Mouse (Mus musculus) hindbrain, postnatal 0 days (tissue): ENCODE measurements at regions not wholly inside any gene's neighbourhood (a gene's known extent, or its start where the extent isn't known, plus 50 kb on each side); places are given as distances from the start of the nearest gene placed in this dataset.

Experiments used
- ATAC-seq: fragments of 200-750 bp; cut with Nextera tagmentation; 2 replicates; pipeline ENCODE4 v1.8.0; 2017; ENCODE audit warnings: mild to moderate bottlenecking, moderate TSS enrichment, moderate library complexity
- DNase-seq: peaks from one replicate; pipeline ENCODE4 v3.0.0-alpha.2; 2015; ENCODE audit warnings: low spot score
- H3K27ac ChIP-seq: fragments of 300-500 bp; sonication (generic); 2 replicates; pipeline ENCODE4 v1.5.1; 2014; ENCODE audit warnings: mild to moderate bottlenecking
- H3K27me3 ChIP-seq: fragments of 300-500 bp; sonication (generic); 2 replicates; pipeline ENCODE4 v1.6.1; 2014; ENCODE audit warnings: low read length, mixed read lengths; ENCODE audit not compliant: insufficient read depth
- H3K36me3 ChIP-seq: fragments of 300-500 bp; sonication (generic); 2 replicates; pipeline ENCODE4 v1.6.1; 2014; ENCODE audit warnings: low read length, mixed read lengths; ENCODE audit not compliant: insufficient read depth
- H3K4me1 ChIP-seq: fragments of 300-500 bp; sonication (generic); 2 replicates; pipeline ENCODE4 v1.6.1; 2014; ENCODE audit warnings: antibody characterized with exemption, low read length, mixed read lengths; ENCODE audit not compliant: insufficient read depth
- H3K4me2 ChIP-seq: fragments of 300-500 bp; sonication (generic); 2 replicates; pipeline ENCODE4 v1.6.1; 2014; ENCODE audit warnings: low read depth, mild to moderate bottlenecking, low read length, moderate library complexity, mixed read lengths
- H3K4me3 ChIP-seq: fragments of 300-500 bp; sonication (generic); 2 replicates; pipeline ENCODE4 v1.5.1; 2014; ENCODE audit warnings: low read length
- H3K9ac ChIP-seq: fragments of 300-500 bp; sonication (generic); replicated peaks from 2 replicates; pipeline ENCODE4 v1.6.1; 2014; ENCODE audit warnings: mild to moderate bottlenecking, low read length, moderate library complexity, mixed read lengths
- H3K9me3 ChIP-seq: fragments of 300-500 bp; sonication (generic); 2 replicates; pipeline ENCODE4 v1.6.1; 2016; ENCODE audit warnings: low read length, mixed read lengths
- CTCF ChIP-seq: IDR thresholded peaks from 2 replicates; pipeline ENCODE4 v1.5.1; 2016; ENCODE audit warnings: antibody characterized with exemption, control low read depth, low read depth
- WGBS: fragments of 180-500 bp; shearing (Covaris S2); extraction: QIAGEN DNeasy Blood & Tissue Kit; methylation state at CpG from one replicate; pipeline ENCODE4 v1.1.7; 2014; 5-methylcytosine and 5-hydroxymethylcytosine counted together

DNA sequence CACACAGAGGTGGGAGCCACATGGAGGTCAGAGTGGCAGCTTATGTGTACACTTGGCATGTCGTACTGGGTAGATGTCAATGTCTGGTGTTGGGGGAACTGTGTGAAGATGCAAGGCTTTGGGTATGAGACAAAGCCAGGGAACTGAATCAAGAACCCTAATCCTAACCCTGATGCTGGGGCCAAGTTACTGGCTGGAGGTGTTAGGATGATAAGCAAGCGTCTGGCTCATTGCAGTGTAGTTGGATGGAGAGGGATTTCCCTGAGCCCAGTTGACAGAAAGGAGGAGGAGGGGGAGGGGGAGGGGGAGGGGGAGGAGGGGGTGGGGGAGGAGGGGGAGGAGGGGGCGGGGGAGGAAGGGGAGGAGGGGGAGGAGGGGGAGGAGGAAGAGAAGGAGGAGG lies 426.3 kb downstream of the Lrig3 start:
- Histone ChIP-seq H3K4me1 (no peaks in the 10 kb centered on the region), H3K4me2 (no peak overlapping the region), H3K4me3 (no peak overlapping the region), H3K36me3 (no peaks in the 10 kb centered on the region), H3K9ac (no peak overlapping the region), H3K27ac (no peak overlapping the region), H3K9me3 (no peaks in the 10 kb centered on the region), H3K27me3 (no peaks in the 10 kb centered on the region)
- no peak for TF ChIP-seq CTCF
- ATAC-seq (no peak), DNase-seq (no peak)
- WGBS: 83% methylated on average over 2 of the region's 3 CpGs

- Histone ChIP-seq H3K9me3 (no peaks in the 10 kb centered on the region), H3K4me3 (no peak overlapping the region), H3K4me1 (no peaks in the 10 kb centered on the region), H3K9ac (no peak overlapping the region), H3K4me2 (no peak overlapping the region), H3K27me3 (no peaks in the 10 kb centered on the region), H3K27ac (no peak overlapping the region), H3K36me3 (no peaks in the 10 kb centered on the region)
- no peak for TF ChIP-seq CTCF
- WGBS: 48% methylated on average over 6 of the region's 6 CpGs
- ATAC-seq (no peak), DNase-seq (no peak)
These were observed 425.8 kb downstream of the Lrig3 start for GRCm38 (mm10) chr10:126391770-126392169.

- DNase-seq (no peak), ATAC-seq (no peak)
- 0 out of 2 replicates have a peak, but pooled peaks have one; percentile 27 for TF ChIP-seq CTCF
- WGBS: 72% methylated on average over 3 of the region's 3 CpGs
- no peaks in the 10 kb centered on the region for H3K4me1 ChIP-seq
- no peaks in the 10 kb centered on the region for H3K9me3 ChIP-seq
- no peak overlapping the region for H3K4me3 ChIP-seq
- H3K27ac ChIP-seq: no peak overlapping the region
- no peak overlapping the region for H3K9ac ChIP-seq
- H3K4me2 ChIP-seq: no peak overlapping the region
- H3K27me3 ChIP-seq: no peaks in the 10 kb centered on the region
- H3K36me3 ChIP-seq: no peaks in the 10 kb centered on the region
These were observed 420.5 kb downstream of the Lrig3 start for GRCm38 (mm10) chr10:126386430-126386829.

DNA sequence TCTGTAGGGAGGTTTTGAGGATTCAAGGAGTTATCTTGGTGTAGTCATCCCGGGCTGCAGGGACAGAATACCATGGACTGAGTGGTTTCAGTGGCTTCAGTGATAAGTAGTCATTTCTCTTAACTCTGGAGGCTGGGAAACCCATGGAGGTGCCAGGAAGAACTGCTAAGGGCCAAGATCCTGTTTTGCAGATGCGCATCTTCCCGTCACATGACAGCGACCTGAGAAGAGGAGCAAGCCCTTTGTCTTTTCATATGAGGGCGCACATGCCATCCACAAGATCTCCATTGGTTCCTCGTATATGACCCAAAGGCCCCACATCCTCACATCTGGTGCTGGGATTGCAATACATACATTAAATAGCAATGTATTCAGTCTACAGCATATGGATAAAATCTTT lies 419.7 kb downstream of the Lrig3 start:
- Histone ChIP-seq H3K27me3 (no peaks in the 10 kb centered on the region), H3K4me3 (no peak overlapping the region), H3K9ac (no peak overlapping the region), H3K27ac (no peak overlapping the region), H3K4me2 (no peak overlapping the region), H3K4me1 (no peaks in the 10 kb centered on the region), H3K36me3 (no peaks in the 10 kb centered on the region), H3K9me3 (no peaks in the 10 kb centered on the region)
- 96% methylated on average over 6 of the region's 6 CpGs for WGBS
- no peak for TF ChIP-seq CTCF
- ATAC-seq (no peak), DNase-seq (no peak)

- Histone ChIP-seq H3K4me1 (no peaks in the 10 kb centered on the region), H3K4me2 (no peak overlapping the region), H3K27me3 (no peaks in the 10 kb centered on the region), H3K9ac (no peak overlapping the region), H3K36me3 (no peaks in the 10 kb centered on the region), H3K9me3 (no peaks in the 10 kb centered on the region), H3K4me3 (no peak overlapping the region), H3K27ac (no peak overlapping the region)
- no peak for DNase-seq
- 95% methylated on average over 2 of the region's 2 CpGs for WGBS
- no peak for ATAC-seq
- no peak for TF ChIP-seq CTCF
These were observed 414.4 kb downstream of the Lrig3 start for GRCm38 (mm10) chr10:126380381-126380780.

GRCm38 (mm10) chr10:126379239-126379638 lies 413.3 kb downstream of the Lrig3 start:
- Histone ChIP-seq H3K4me3 (no peak overlapping the region), H3K36me3 (no peaks in the 10 kb centered on the region), H3K9me3 (no peaks in the 10 kb centered on the region), H3K9ac (no peak overlapping the region), H3K27me3 (no peaks in the 10 kb centered on the region), H3K4me2 (no peak overlapping the region), H3K27ac (no peak overlapping the region), H3K4me1 (no peaks in the 10 kb centered on the region)
- DNase-seq (peak; percentile 26), ATAC-seq (peak; percentile 56; the same call in 1 of the 2 replicates)
- WGBS: 17% methylated on average over 6 of the region's 6 CpGs
- no peak for TF ChIP-seq CTCF

DNA sequence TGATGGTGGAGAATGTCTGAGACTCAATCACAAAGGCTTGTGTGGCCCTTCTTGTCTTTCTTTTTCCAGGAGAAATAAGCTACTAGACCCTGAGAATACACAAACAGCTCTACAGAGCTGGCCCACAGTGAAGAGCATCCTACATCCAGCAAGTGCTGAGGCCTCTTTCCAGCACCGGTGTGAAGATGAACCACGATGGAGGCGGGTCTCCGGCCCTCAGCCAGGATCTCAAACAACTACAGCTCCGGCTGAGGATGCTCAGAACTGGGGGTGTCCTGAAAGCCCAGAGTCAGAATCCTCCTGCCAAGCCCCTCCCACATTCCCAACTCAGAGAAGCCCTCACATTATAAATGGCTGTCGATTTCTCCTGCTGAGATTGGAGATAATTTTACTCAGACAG lies 407.9 kb downstream of the Lrig3 start:
- 65% methylated on average over 6 of the region's 6 CpGs for WGBS
- TF ChIP-seq CTCF: no peak
- H3K4me2 ChIP-seq: no peak overlapping the region
- H3K27me3 ChIP-seq: no peaks in the 10 kb centered on the region
- no peaks in the 10 kb centered on the region for H3K9me3 ChIP-seq
- H3K4me3 ChIP-seq: no peak overlapping the region
- no peak overlapping the region for H3K9ac ChIP-seq
- H3K36me3 ChIP-seq: no peaks in the 10 kb centered on the region
- H3K4me1 ChIP-seq: 0 out of 2 replicates have a peak, but pooled peaks cover 4% of the 10 kb centered on the region
- DNase-seq (no peak), ATAC-seq (no peak)
- H3K27ac ChIP-seq: no peak overlapping the region
